Mouse (Mus musculus) adipocyte (in vitro differentiated cells): ENCODE results near the gene 1190005I06Rik.

ENCODE experiments used
- DNase-seq: peaks from one replicate; pipeline ENCODE4 v3.0.0-alpha.2; 2016; ENCODE audit warnings: low spot score

The 1190005I06Rik gene

GRCm38 (mm10) chr8:120620441-120620840 lies 27.0 kb downstream of the 1190005I06Rik start:
- no peak for DNase-seq

- DNase-seq = peak; percentile 95
Measured at GRCm38 (mm10) chr8:120619235-120620180, 27.9 kb downstream of the 1190005I06Rik start.

- peak; percentile 88 for DNase-seq
Measured at GRCm38 (mm10) chr8:120618110-120618509, 29.3 kb downstream of the 1190005I06Rik start.

DNA sequence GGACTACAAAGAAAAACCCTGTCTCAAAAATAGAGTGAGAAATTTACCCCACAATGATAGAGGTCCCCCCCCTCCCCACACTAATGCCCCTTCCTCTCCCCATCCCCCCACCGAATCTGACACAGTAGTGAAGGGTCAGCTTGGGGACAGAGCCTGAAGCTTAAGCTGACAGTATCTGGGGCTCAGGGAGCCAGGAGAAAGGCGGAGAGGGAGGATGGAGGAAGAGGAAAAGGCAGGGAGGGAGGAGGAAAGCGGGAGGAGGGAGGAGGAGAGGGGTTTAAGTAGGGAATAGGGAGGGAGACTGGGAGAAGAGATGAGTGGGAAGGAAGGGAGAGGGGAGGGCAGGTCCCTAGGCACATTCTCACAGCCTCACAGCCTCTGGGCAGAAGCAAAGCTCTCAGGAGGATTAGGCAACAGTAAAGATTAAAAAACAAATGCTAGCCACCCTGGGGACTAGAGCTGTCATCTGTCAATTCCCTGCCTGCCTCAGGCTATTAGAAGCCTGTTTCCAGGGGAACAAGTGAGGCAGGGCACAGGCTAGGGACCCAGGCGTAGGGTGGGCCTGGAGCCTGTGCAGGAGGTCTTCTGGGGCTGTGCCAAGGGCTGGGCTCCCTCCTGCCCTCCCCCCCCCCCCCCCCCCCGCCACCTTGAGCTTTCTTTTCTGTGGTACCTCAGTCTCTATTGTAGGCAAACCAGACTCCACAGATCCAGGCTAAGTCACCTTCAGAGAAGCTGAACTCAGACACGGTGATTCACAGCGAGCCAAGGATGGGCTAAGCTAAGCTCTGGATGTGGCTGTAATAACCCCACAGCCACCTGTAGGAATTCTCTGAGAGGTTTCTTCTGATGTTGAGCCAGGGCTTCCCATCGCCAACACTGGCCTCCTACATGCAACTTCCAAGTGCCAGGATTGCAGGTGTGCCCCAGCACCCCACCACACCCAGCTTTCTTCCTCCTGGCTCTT lies 30.5 kb downstream of the 1190005I06Rik start:
- peak; percentile 79 for DNase-seq

DNA sequence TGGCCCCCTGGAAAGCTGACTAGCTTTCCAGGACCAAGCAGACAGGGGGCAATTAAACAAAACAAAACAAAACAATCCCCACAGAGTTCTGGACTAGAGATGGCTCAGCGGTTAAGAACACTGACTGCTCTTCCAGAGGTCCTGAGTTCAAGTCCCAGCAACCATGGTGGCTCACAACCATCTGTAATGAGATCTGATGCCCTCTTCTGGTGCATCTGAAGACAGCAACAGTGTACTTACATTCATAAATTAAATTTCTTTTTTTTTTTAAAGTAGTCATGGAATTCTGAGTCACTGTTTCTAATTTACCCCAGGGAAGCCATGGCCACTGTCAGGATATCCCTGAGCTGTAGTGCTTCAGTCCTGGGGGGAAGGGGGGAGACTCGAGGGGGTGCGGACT lies 32.9 kb downstream of the 1190005I06Rik start:
- no peak for DNase-seq

DNA sequence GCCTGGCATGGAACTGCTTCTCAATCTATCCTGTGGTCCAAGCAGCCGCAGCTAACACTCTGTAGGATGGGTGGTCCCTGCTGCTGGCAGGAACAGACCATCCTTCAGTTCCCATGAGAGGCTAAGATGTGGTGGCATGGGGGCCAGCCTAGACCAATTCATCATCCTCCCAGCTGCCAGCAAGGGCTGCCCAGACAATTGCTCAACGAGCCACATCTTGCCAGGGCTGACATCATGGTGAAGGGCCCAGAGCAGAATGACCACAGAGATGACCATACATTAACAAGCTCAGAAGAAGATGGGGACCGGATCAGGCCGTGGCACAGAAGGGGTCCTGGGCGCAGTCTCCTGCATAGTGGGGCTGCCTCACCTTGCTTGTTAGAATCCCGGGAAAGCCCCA lies 36.6 kb downstream of the 1190005I06Rik start:
- DNase-seq = peak; percentile 70

GRCm38 (mm10) chr8:120607885-120608284 lies 39.5 kb downstream of the 1190005I06Rik start:
- DNase-seq = peak; percentile 74

DNA sequence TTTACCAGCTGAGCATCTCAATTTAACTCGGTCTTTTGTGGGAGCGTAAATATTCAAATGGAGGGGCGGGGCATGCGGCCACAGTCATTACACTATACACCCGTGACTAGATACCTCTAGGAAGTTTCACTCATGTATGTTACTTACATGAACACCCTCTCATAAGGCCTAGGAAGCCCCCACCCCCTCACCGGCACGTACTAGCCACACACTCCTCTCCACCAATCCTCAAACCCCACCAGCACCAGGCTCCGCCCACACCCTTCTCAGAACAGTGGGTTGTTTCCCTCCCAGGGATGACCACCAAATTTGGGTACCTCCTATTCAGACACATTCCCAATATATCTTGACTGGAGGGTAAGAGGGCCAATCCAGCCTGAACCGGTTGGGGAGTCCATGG lies 40.0 kb downstream of the 1190005I06Rik start:
- no peak for DNase-seq

- no peak for DNase-seq
Measured at GRCm38 (mm10) chr8:120602672-120603071, 44.8 kb downstream of the 1190005I06Rik start.

- DNase-seq = peak; percentile 75
Measured at GRCm38 (mm10) chr8:120599504-120599903, 47.9 kb downstream of the 1190005I06Rik start.

- no peak for DNase-seq
Measured at GRCm38 (mm10) chr8:120598579-120598978, 48.9 kb downstream of the 1190005I06Rik start.

DNA sequence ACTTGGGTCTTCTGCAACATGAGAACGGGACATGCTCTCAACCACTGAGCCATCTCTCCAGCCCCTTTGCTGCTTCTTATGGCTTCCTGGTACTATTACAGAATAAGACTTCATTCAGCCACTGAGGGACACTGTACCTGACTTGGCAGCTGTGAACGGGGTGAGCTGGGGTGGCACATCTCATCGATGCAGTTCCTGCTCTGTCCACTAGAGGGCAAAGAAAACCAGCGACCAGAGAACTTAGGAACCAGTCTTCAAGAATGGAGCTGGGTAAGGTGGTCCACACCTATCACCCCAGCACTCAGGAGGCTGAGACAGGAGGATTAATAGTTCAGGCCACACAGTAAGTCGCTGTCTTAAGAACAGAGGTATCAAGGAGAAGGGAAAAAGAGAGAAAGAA lies 51.5 kb downstream of the 1190005I06Rik start:
- DNase-seq = peak; percentile 70

DNA sequence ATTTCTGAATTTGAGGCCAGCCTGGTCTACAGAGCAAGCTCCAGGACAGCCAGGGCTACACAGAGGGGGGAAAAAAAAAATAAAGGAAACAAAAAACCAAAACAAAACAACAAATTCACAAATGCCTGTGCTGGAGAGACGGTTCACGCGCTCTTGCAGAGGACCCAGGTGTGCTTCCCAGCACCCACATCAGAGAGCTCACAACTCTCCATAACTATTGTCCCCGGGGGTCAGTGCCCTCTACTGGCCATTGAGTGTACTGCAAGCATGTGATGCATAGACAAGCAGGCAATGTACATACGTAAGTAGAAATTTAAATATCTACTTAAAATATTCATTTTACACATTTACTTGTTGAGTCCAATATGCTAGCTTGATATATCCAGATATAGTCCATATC lies 52.9 kb downstream of the 1190005I06Rik start:
- no peak for DNase-seq

GRCm38 (mm10) chr8:120591587-120592292 lies 55.7 kb downstream of the 1190005I06Rik start:
- no peak for DNase-seq

- peak; percentile 23 for DNase-seq
Measured at GRCm38 (mm10) chr8:120589921-120590320, 57.5 kb downstream of the 1190005I06Rik start.

GRCm38 (mm10) chr8:120588908-120589771 lies 58.3 kb downstream of the 1190005I06Rik start, which contains the start of gene Gins2:
Gene Gins2 (minus strand): TSS chr8:120589304.
- DNase-seq = peak; percentile 97

DNA sequence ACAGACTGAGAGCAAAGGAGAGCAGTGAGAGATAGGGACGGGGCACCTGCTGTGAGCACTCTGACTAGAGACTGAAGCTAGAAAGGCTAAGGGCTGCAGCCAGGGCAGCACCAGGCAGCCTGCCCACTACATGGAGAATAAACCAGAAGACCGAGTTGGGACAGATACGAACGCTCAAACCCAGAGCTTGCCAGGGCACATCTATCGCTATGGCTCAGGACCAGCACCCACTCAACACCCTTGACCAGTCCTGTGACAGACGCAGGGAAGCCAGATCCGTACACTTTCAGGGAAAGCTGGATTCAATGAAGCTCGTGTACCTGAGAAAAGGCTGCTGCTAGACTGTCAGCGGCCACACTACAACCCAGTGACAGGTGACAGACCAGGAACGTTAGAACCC lies 61.9 kb downstream of the 1190005I06Rik start:
- DNase-seq = no peak

DNA sequence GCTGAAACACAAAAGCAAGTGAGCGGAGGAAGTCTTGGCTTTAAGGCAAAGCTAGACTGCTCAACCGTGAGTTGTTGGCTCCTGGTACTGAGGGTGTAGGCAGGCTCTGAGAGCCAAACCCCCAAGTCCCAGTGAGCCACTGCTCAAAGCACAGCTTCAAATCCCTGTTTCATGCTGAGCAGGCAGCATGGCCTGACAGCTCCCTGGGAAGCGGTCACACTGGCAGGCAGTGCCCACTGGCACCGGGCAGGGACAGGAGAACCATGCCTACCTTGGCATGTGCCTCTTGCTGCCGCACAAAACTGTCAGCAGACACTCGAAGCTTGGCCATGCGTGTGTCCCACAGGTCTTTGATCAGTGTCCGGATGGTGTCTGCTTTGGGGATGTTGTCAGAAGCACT lies 65.6 kb downstream of the 1190005I06Rik start:
- DNase-seq = no peak

DNA sequence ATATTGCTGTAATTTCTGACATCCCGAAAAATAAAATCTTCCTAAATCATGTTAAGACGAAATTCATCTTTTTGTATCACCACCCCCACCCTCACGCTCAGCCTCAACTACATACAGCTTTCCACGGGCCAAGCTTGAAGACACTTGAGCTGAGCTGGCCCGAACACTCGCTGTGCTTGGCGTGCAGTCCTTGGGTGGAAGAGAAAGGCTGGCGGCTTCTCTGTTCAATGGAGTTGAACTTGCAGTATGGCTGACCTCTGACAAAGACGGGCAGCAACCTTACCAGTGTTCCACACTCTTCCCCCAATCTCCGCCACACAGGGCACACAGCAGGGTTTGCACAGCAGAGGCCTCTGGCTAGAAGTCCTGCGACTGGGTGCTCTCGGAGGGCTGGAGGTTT lies 66.1 kb downstream of the 1190005I06Rik start:
- DNase-seq = no peak

DNA sequence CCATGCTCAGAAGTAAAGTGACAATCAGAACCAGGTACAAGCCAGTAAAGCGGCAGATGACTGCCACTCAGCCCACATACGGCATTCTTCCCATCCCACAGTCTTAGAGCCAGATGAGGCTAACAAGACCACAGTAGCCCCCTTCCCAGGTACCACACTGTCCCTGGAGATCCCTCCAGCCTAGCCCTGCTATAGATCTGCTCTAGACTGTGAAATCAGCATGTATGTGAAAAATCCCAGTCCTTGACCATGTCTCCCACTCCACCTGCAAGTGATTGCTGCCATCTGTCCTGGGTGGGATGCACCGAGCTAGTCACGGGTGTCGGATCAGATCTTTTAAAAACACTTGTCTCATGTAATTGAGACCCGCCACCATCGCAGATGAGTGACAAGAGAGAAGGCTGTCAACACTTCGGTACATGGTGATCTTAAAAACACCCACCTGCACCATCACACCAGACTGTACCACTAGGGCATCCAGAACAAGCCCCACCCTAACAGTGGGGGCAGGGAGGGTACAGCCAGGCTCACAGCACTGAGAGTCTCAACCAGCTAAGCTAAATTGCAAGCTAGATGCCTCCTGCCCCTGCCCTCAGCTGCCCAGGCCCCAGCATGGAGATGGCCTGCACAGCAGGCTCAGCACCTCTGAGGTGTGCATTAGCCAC lies 67.0 kb downstream of the 1190005I06Rik start:
- no peak for DNase-seq
